24 mouse cellular contexts compared by ENCODE assay signal in genomic region chr1:78013396-78013795, GRCm38 (mm10).
"Had no signal": no experiment of that assay in that cellular context is flagged by ENCODE, and none has a peak within 500 bp of the region (broad histone marks: within the 10 kb centered on the region; RNA-seq: fewer than 3 reads in every experiment).

No protein-coding gene starts in this region.

- H3K27ac ChIP-seq: kidney, embryonic 15.5 days; limb, embryonic 12.5 days; limb, embryonic 15.5 days; liver, embryonic 14.5 days; midbrain, embryonic 12.5 days; neural tube, embryonic 13.5 days; stomach, postnatal 0 days had no signal

- ATAC-seq: intestine, postnatal 0 days; liver, postnatal 0 days; lung, postnatal 0 days; midbrain, embryonic 16.5 days had no signal

- H3K4me2 ChIP-seq: kidney, embryonic 15.5 days; limb, embryonic 12.5 days; limb, embryonic 15.5 days; liver, embryonic 11.5 days; lung, embryonic 14.5 days; midbrain, embryonic 12.5 days; neural tube, embryonic 13.5 days had no signal

- H3K9me3 ChIP-seq: kidney, embryonic 15.5 days; limb, embryonic 12.5 days; limb, embryonic 15.5 days; midbrain, embryonic 12.5 days; neural tube, embryonic 13.5 days had no signal

- H3K4me1 ChIP-seq: megakaryocyte, embryonic 14.5 days had no signal

- H3K27me3 ChIP-seq: megakaryocyte, embryonic 14.5 days had no signal

- H3K36me3 ChIP-seq: kidney, embryonic 15.5 days; limb, embryonic 12.5 days; limb, embryonic 15.5 days; midbrain, embryonic 12.5 days; neural tube, embryonic 13.5 days had no signal

- H3K4me3 ChIP-seq: kidney, embryonic 15.5 days; limb, embryonic 12.5 days; limb, embryonic 15.5 days; megakaryocyte, embryonic 14.5 days; midbrain, embryonic 12.5 days; myocyte; neural tube, embryonic 13.5 days had no signal

- H3K9ac ChIP-seq: kidney, embryonic 15.5 days; limb, embryonic 12.5 days; limb, embryonic 15.5 days; liver, embryonic 14.5 days; liver, postnatal 0 days; lung, embryonic 14.5 days; midbrain, embryonic 12.5 days; neural tube, embryonic 13.5 days had no signal

- DNase-seq: kidney, adult 8-10 months; kidney, postnatal 10 days; kidney, postnatal 36 days; left cerebral cortex, postnatal 4 days; liver, postnatal 0 days; lung, embryonic 14.5 days; right cerebral cortex, adult 18-20 months; right cerebral cortex, postnatal 14 days; right cerebral cortex, postnatal 4 days; thymus, adult 2 months; thymus, postnatal 25 days had no signal
